Mouse (Mus musculus): ENCODE data around the gene Slc39a5.

Gene Slc39a5

GRCm38 (mm10) chr10:128401056-128401455, at the start of gene Slc39a5:
Slc39a5 (minus strand) TSS chr10:128401229.
- DNase-seq (ENCODE audit: low spot score): no peak

- no peak for DNase-seq (ENCODE audit: low spot score)
Measured at GRCm38 (mm10) chr10:128445407-128445806, 44.4 kb upstream of the Slc39a5 start.

- no peak for DNase-seq (ENCODE audit: low spot score)
Measured at GRCm38 (mm10) chr10:128444354-128444753, 43.3 kb upstream of the Slc39a5 start.

GRCm38 (mm10) chr10:128442718-128443117, 41.7 kb upstream of the Slc39a5 start:
- no peak for DNase-seq (ENCODE audit: low spot score)

GRCm38 (mm10) chr10:128441324-128442119, 40.5 kb upstream of the Slc39a5 start:
- DNase-seq (ENCODE audit: low spot score): no peak

- DNase-seq (ENCODE audit: low spot score): no peak
Measured at GRCm38 (mm10) chr10:128440407-128440806, 39.4 kb upstream of the Slc39a5 start.

GRCm38 (mm10) chr10:128438675-128439279, 37.7 kb upstream of the Slc39a5 start:
- no peak for DNase-seq (ENCODE audit: low spot score)

GRCm38 (mm10) chr10:128436376-128436775, 35.3 kb upstream of the Slc39a5 start:
- no peak for DNase-seq (ENCODE audit: low spot score)

- DNase-seq (ENCODE audit: low spot score): no peak
Measured at GRCm38 (mm10) chr10:128435873-128436272, 34.8 kb upstream of the Slc39a5 start.

GRCm38 (mm10) chr10:128435186-128435823, 34.3 kb upstream of the Slc39a5 start:
- no peak for DNase-seq (ENCODE audit: low spot score)

- no peak for DNase-seq (ENCODE audit: low spot score)
Measured at GRCm38 (mm10) chr10:128434681-128435080, 33.7 kb upstream of the Slc39a5 start.

- no peak for DNase-seq (ENCODE audit: low spot score)
Measured at GRCm38 (mm10) chr10:128433417-128433816, 32.4 kb upstream of the Slc39a5 start.

- DNase-seq (ENCODE audit: low spot score): no peak
Measured at GRCm38 (mm10) chr10:128429454-128429853, 28.4 kb upstream of the Slc39a5 start.

- no peak for DNase-seq (ENCODE audit: low spot score)
Measured at GRCm38 (mm10) chr10:128429052-128429451, 28.0 kb upstream of the Slc39a5 start.

- DNase-seq (ENCODE audit: low spot score): no peak
Measured at GRCm38 (mm10) chr10:128425260-128425659, 24.2 kb upstream of the Slc39a5 start.

GRCm38 (mm10) chr10:128424604-128425003, 23.6 kb upstream of the Slc39a5 start:
- DNase-seq (ENCODE audit: low spot score): no peak

- DNase-seq (ENCODE audit: low spot score): no peak
Measured at GRCm38 (mm10) chr10:128422426-128422825, 21.4 kb upstream of the Slc39a5 start.

- no peak for DNase-seq (ENCODE audit: low spot score)
Measured at GRCm38 (mm10) chr10:128414848-128415247, 13.8 kb upstream of the Slc39a5 start.

- no peak for DNase-seq (ENCODE audit: low spot score)
Measured at GRCm38 (mm10) chr10:128413076-128413475, 12.0 kb upstream of the Slc39a5 start.

- DNase-seq (ENCODE audit: low spot score): no peak
Measured at GRCm38 (mm10) chr10:128412558-128412957, 11.5 kb upstream of the Slc39a5 start.

GRCm38 (mm10) chr10:128412055-128412381, 11.0 kb upstream of the Slc39a5 start:
- DNase-seq (ENCODE audit: low spot score): peak; percentile 28

- DNase-seq (ENCODE audit: low spot score): peak; percentile 92
Measured at GRCm38 (mm10) chr10:128411211-128412054, 10.4 kb upstream of the Slc39a5 start, which contains the start of the genes Nabp2 and Rnf41. Nabp2 (minus strand) TSS chr10:128411492. Rnf41 (plus strand) TSS chr10:128411657.
